Mouse (Mus musculus): ENCODE results near the gene Neu3.

Neu3 gene

DNA sequence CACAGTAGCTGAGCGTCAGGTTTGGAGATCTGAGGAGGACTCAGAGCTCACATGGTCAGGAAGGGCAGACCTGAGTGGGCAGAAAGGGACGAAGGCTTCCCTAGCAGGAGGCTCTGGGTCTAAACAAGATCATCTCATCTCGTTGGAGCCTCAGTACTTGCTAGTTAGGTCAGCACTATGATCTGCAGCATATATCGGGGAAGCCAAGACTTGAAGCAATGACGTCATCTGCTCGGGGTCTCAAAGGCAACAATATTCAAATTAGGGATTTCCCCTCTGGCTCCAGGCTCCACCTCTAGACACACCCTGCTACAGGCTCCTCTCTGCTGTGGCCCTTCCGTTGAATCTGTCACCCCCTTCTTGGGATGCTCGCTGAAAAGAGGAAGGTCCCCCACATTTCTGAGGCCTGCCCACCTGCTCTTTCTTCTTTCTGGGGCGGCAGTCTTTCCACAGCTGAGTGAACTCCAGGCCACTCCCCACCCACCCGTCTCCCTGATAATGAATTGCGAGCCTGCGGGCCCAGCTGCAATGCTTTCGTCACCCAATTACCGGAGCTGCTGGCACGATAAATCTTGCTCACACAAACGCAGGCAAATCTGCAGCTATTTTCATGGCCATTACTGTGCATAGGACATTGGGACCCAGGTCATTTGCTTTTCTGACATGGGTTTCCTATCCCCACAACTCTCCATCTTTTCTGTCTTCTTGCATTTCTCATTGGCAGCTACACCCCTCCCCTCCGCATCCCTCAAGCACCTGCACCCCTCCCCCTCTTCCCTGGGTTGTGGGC is 32.8 kb downstream of the Neu3 start:
- no peak for DNase-seq (ENCODE audit: low spot score in 2 of 2)

GRCm38 (mm10) chr7:99794096-99794495 is 34.1 kb downstream of the Neu3 start:
- DNase-seq (ENCODE audit: low spot score in 2 of 2), result no peak

DNA sequence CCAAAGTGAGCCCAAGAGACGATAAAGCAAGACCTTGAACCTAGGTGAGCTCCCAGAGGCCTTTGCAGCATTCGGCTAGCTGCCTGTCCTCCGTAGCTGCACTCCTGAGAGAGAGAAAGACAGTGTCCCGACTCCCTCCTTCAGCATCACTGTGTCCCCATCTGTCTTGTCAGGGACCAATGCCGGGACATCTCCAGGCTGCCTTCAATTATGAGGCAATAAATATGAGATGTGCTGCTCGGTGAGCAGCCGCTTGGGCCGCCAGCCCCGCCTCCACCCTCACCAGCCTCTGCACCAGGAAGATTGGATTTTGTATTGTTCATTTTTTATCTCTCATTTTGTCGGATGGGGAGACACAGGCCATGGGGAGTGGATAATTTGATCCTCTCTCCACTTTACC is 37.4 kb downstream of the Neu3 start:
- no peak for DNase-seq (ENCODE audit: low spot score in 2 of 2)

- DNase-seq (ENCODE audit: low spot score in 2 of 2), result no peak
Observed at GRCm38 (mm10) chr7:99788563-99788962, 39.7 kb downstream of the Neu3 start.

- DNase-seq (ENCODE audit: low spot score in 2 of 2), result no peak
Observed at GRCm38 (mm10) chr7:99787935-99788334, 40.3 kb downstream of the Neu3 start.

GRCm38 (mm10) chr7:99786774-99787173 is 41.4 kb downstream of the Neu3 start:
- no peak for DNase-seq (ENCODE audit: low spot score in 2 of 2)

DNA sequence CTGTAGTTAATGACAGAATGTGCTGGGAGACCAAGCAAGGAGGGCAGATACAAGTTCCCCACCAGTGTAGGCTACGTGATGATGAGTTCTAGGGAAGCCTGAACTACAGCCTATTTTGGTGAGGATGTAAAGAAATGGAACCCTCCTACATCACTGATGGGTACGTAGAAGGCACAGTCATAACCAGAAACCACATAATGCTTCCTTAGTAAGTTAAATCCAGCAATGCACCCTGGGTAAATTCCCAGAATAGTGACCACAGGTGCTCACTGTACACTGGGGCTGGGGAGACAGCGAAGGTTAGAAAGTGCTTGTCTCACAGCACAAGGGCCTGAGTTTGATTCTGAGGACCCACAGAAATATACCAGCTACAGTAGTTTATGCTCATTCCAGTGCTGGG is 42.7 kb downstream of the Neu3 start:
- no peak for DNase-seq (ENCODE audit: low spot score in 2 of 2)

GRCm38 (mm10) chr7:99783421-99783820 is 44.8 kb downstream of the Neu3 start:
- DNase-seq (ENCODE audit: low spot score in 2 of 2), result no peak

DNA sequence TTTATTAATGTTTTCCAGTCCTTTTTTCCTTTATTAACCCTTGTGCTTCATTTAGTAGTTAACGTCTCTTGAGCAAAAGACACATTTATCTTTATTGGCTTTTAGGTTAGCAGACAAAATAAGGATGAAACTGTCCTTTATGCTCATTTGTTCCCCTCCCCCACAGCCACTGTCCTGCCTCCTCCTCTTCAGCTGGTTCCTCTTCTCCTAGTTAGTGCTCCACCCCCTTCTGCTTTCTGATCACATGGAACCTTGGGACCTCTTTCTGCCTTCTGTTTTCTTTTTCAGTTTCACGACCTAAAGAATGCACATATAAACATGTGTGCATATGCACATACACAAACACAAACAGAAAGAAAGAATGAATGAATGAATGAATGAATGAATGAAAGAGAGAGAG is 46.3 kb downstream of the Neu3 start:
- DNase-seq (ENCODE audit: low spot score in 2 of 2), result no peak

- no peak for DNase-seq (ENCODE audit: low spot score in 2 of 2)
Observed at GRCm38 (mm10) chr7:99781385-99781784, 46.8 kb downstream of the Neu3 start.

GRCm38 (mm10) chr7:99763207-99763606 is 65.0 kb downstream of the Neu3 start, which contains the start of gene Olfr521:
TSS of gene Olfr521 (plus strand) at chr7:99763507.
- no peak for DNase-seq (ENCODE audit: low spot score in 2 of 2)

Data from frontal cortex, postnatal 25 days (tissue).